Mouse (Mus musculus) lung, postnatal 0 days (tissue): ENCODE results near the gene Plekha5.

Source experiments
- CTCF ChIP-seq: IDR thresholded peaks from 2 replicates; pipeline ENCODE4 v1.5.1; 2016; ENCODE audit warnings: antibody characterized with exemption, mild to moderate bottlenecking
- EP300 ChIP-seq: IDR thresholded peaks from 2 replicates; pipeline ENCODE4 v1.6.1; 2016; ENCODE audit warnings: antibody characterized with exemption, mild to moderate bottlenecking, control low read depth

DNA sequence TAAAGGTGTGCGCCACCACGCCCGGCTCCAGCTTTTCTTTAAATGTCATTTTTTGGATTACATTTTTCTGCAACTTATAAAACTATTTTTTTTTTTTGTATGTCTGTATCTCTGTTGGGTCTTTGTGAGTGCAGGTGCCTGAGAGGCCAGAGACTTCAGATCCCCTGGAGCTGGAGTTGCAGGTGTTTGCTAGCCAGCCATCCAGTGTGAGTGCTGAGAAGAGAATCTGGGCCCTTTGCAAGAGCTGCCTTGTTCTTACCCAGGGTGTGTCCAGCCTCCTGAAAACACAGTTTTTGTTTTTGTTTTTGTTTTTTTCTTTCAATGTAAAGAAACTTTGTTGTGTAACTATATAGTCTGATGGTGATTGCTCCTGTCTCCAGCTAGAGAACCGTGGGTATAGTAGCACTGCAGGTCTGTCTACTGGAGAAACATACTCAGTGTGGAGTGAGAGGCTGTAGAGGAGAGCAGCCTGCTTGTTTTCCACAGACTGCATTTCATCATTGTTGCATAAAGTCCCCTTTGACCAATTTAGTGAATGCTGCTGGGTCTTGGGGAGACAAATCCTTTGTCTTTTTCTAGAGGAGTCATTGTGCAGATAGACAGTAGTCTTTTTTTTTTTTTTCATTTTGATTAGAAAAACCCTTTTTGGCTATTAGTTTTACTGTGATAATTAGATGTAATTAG, 205.5 kb downstream of the Plekha5 start:
- TF ChIP-seq CTCF (no peak), EP300 (no peak)
